Mouse (Mus musculus): ENCODE measurements around the gene Pdgfc.

GRCm38 (mm10) chr3:81121731-81122130 lies 85.5 kb downstream of the Pdgfc start:
- TF ChIP-seq CTCF (IDR thresholded peaks at IDR 0.05; ENCODE audit: borderline replicate concordance, extremely low read depth, insufficient read depth, insufficient read length), result no peak
- no peak for TF ChIP-seq POLR2A (IDR thresholded peaks at IDR 0.05; ENCODE audit: borderline replicate concordance, extremely low read depth, insufficient read depth, insufficient read length, poor library complexity, severe bottlenecking)

Measured in brain, embryonic 14.5 days (tissue).